Mouse (Mus musculus) bone marrow, adult 2 months (tissue): Measurements from ENCODE around the gene Theg.

Experiments used
- CTCF ChIP-seq: fragments of 200-500 bp; IDR thresholded peaks from 2 replicates; pipeline ENCODE4 v1.5.1; 2011; ENCODE audit warnings: low read length, control low read depth; ENCODE audit not compliant: control insufficient read depth, insufficient read depth
- POLR2A ChIP-seq: fragments of 200-500 bp; IDR thresholded peaks from 2 replicates; pipeline ENCODE4 v1.6.1; 2011; ENCODE audit warnings: low read depth, mild to moderate bottlenecking, control low read depth, low read length, borderline replicate concordance; ENCODE audit not compliant: control insufficient read depth

DNA sequence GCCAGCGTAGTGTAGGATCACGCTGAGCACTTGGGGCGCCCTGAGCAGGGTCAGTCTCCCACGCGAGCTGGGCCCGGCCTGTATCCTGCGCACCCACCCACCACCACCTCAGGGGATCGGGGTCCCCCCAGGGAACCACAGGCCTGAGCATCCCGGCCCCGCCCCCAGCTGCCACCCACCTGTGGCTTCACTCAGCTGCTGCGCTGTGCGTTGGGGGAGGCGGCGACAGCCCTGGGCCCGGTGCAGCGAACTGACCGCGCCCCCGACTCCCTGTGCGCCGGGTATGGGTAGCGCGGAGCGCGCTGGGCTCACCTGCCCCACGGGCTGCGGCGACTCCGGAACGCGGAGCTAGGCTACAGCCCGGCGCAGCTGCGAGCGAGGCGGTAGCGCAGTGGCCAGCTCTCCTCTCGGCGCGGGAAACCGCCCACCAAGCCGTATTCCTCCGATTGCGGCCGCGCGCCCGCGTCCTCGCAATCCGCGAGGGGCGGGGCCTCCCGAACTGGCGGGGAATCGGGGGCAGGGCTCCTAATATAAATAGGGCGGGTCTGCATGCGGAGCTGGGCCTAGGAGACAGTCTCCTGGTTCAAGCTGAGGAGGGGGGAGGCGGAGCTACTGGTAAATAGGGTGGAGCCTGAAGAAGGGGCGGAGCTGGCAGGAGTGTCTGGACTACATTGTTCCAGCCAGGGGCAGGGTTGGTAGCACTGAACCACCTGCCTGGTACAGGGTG, 26.6 kb upstream of the Theg start, which contains the start of gene C2cd4c:
- TF ChIP-seq CTCF, result no peak
- TF ChIP-seq POLR2A, result no peak
